In genomic region chr16:34605679-34606078, GRCm38 (mm10) we compare ENCODE assay signal across 10 mouse cellular contexts. TPM values are rescaled to one million over a fixed set of nuclear protein-coding genes. Genes with fewer than 3 reads are reported as not detected.
A peak's percentile ranks its signal among the peaks of the same experiment; 100 is the strongest.
DNase-seq lines count a peak whose midpoint lies in the region; ATAC-seq and TF ChIP-seq lines count a peak whose summit lies in the region.
"Had no signal": no experiment of that assay in that cellular context is flagged by ENCODE, and none has a peak within 500 bp of the region (broad histone marks: within the 10 kb centered on the region; RNA-seq: fewer than 3 reads in every experiment).

No protein-coding gene starts in this region.

- peak; percentile 19 to 71 for DNase-seq in adrenal gland, adult (ENCODE audit: inconsistent age in 2 of 2, low spot score in 1 of 2)
- DNase-seq in adrenal gland, adult 18-20 months (ENCODE audit: low spot score in 2 of 2) = no peak
- DNase-seq in 3134 (ENCODE audit: extremely low read depth, insufficient read length, low spot score) = peak; percentile 39
- DNase-seq in cerebellum, postnatal 14 days = peak; percentile 37 to 47
- DNase-seq in heart, postnatal 4 days = peak; percentile 56
- DNase-seq in lung, embryonic 14.5 days = peak; percentile 78
- DNase-seq in frontal cortex, postnatal 10 days (ENCODE audit: low spot score in 2 of 2) = no peak
- no peak for DNase-seq in T-cell, adult 2 months (ENCODE audit: low spot score)
- DNase-seq: liver, embryonic 13.5 days had no signal

- peak; percentile 71 for TF ChIP-seq CTCF in lung, embryonic 14.5 days (IDR thresholded peaks at IDR 0.05; ENCODE audit: low read depth)

- no peaks in the 10 kb centered on the region for H3K9me3 ChIP-seq in lung, embryonic 14.5 days (ENCODE audit: low read depth, low read length)
- H3K9me3 ChIP-seq: liver, embryonic 13.5 days had no signal

- no peaks in the 10 kb centered on the region for H3K4me1 ChIP-seq in lung, embryonic 14.5 days (ENCODE audit: insufficient read depth)
- H3K4me1 ChIP-seq: liver, embryonic 13.5 days had no signal

- H3K4me3 ChIP-seq in lung, embryonic 14.5 days (ENCODE audit: low read depth, low read length) = no peak overlapping the region
- H3K4me3 ChIP-seq: liver, embryonic 13.5 days had no signal

- no peak overlapping the region for H3K4me2 ChIP-seq in lung, embryonic 14.5 days
- H3K4me2 ChIP-seq: liver, embryonic 13.5 days had no signal

- WGBS in lung, embryonic 14.5 days = 29% methylated on average over 3 of the region's 3 CpGs

- no peak overlapping the region for H3K27ac ChIP-seq in lung, embryonic 14.5 days (ENCODE audit: low read depth)
- H3K27ac ChIP-seq: liver, embryonic 13.5 days had no signal

- no peak for ATAC-seq in lung, embryonic 14.5 days (ENCODE audit: insufficient read depth)

- no peaks in the 10 kb centered on the region for H3K36me3 ChIP-seq in lung, embryonic 14.5 days (ENCODE audit: insufficient read depth)
- H3K36me3 ChIP-seq: liver, embryonic 13.5 days had no signal

- H3K9ac ChIP-seq in lung, embryonic 14.5 days = no peak overlapping the region
- H3K9ac ChIP-seq: liver, embryonic 13.5 days had no signal

- no peaks in the 10 kb centered on the region for H3K27me3 ChIP-seq in lung, embryonic 14.5 days (ENCODE audit: insufficient read depth, low read length)
- H3K27me3 ChIP-seq: liver, embryonic 13.5 days had no signal

RNA-seq across cellular contexts. Expression of gene Kalrn, which starts 32.3 kb away (rescaled TPM):
- 10 to 100 TPM in 1 of 2 experiments, 1 to 10 TPM in 1; 7.2 to 10.4 TPM for total RNA-seq in adrenal gland, adult 18-20 months (2021)
- total RNA-seq in heart, postnatal 4 days (2021) = 10 to 100 TPM; 41.1 to 41.7 TPM
- polyA plus RNA-seq in lung, embryonic 14.5 days (2014; fragmentation: Nextera tagmentation; extraction: Ambion mirVana) = 15.0 and 17.0 TPM in 2 replicates

RNA-seq across cellular contexts. Expression of gene Ropn1, which starts 44.0 kb away (rescaled TPM):
- total RNA-seq in adrenal gland, adult 18-20 months (2021) = not detected
- total RNA-seq in heart, postnatal 4 days (2021) = under 1 TPM; 0.95 to 0.99 TPM
- not detected in 2 replicates for polyA plus RNA-seq in lung, embryonic 14.5 days (2014; fragmentation: Nextera tagmentation; extraction: Ambion mirVana)
- total RNA-seq: common myeloid progenitor, adult 5-6 weeks had no signal
- polyA plus RNA-seq: liver, embryonic 13.5 days had no signal

Comparison
In these comparisons a context has a peak if more than half of its experiments do, and no peak if none do; other contexts are left out.
1. DNase-seq: peak in adrenal gland, adult (2 of 2), 3134 (single experiment), cerebellum, postnatal 14 days (2 of 2), heart, postnatal 4 days (single experiment) and lung, embryonic 14.5 days (single experiment); none in adrenal gland, adult 18-20 months (0 of 2), frontal cortex, postnatal 10 days (0 of 2) and T-cell, adult 2 months (single experiment).